Mouse (Mus musculus): ENCODE results near the gene Srsf7.
"Not testable (repeated sequence)": the region's sequence is repeated elsewhere in the genome, so short reads cannot be mapped to it uniquely, and the experiment has no call there.

The Srsf7 gene

GRCm38 (mm10) chr17:80206671-80207581 lies at the start of gene Srsf7, which contains the start of gene Ttc39d:
Srsf7 (minus strand) TSS chr17:80207307.
Ttc39d (plus strand) TSS chr17:80207460.
- peak; percentile 99 for DNase-seq (ENCODE audit: low spot score in 2 of 2)

DNA sequence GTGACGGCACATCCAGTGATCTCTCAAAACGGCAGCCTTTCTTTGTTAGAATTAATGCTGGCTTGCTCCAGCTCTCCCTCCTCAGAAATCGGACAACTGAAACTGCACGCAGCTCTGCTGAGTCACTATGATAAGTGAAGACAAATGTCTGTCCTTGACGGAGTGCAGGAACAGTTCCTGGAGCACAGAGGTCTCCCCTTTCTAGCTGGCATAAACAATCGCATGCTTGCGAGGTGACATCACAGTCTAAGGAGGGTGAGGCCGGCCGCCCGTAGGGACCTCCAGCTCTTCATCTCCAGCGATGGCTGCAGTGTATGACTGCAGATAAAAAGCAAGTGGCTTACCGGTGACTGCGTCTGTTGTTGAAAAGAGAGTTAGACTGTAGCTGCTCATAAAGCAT lies 48.1 kb upstream of the Srsf7 start:
- DNase-seq (ENCODE audit: low spot score in 2 of 2): no peak

- DNase-seq (ENCODE audit: low spot score in 2 of 2): no peak
These were observed 47.3 kb upstream of the Srsf7 start for GRCm38 (mm10) chr17:80254421-80254820.

DNA sequence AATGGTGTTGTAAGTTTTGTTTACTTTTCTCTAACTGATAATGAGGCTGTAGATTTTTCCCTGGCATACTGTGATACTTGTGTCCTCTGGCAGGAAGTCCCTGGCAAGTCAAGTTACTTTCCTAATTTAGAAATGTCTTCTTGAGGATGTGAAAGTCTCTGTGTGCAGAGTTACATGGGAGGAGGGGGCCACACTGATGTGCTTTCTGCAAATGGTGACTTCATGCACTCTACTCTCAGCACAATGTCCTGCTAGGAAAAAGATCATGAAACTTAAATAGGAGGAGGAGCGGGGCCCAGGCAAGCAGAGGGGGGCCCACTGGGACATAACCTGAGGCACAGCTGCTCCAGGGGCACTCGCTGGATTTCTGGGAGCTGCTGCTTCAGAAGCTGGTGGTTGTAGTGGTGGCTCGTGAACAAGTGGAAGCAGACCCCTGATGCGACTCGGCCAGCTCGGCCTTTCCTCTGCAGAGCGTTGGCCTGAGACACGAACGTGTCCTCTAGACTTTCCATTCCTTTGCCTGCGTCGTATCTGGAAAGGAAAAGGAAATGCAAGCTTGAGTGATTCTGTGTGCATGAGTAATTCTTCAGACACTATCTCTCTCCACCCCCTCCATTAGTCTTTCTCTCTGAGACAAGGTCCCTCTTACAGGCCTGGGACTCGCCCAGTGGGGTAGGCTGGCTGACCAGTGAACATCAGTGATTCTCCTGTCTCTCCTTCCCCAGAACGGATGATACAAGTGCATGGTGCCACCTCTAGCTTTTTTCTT lies 45.8 kb upstream of the Srsf7 start:
- DNase-seq (ENCODE audit: low spot score in 2 of 2): no peak

GRCm38 (mm10) chr17:80243116-80243515 lies 36.0 kb upstream of the Srsf7 start:
- no peak for DNase-seq (ENCODE audit: low spot score in 2 of 2)

- DNase-seq (ENCODE audit: low spot score in 2 of 2): no peak
These were observed 34.5 kb upstream of the Srsf7 start for GRCm38 (mm10) chr17:80241594-80241993.

- no peak for DNase-seq (ENCODE audit: low spot score in 2 of 2)
These were observed 30.4 kb upstream of the Srsf7 start for GRCm38 (mm10) chr17:80237475-80237874.

GRCm38 (mm10) chr17:80236805-80237204 lies 29.7 kb upstream of the Srsf7 start:
- no peak for DNase-seq (ENCODE audit: low spot score in 2 of 2)

DNA sequence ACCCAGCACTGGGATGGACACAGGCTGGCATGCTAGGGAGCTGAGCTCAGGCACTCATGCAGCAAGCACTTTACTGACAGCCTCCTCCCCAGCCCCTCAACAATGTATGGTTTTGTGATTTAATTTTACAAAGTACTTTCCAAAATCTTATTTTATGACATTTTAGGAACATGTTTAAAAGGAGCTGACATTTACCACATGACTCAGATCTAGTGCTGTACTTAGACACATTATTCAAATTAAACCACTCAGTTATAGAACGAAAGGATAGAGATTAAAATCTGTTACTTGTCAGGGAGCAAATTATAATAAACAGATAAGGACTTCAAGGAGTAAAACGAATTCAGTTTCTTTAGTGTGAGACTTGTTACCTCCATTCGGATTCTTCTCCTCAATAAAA lies 28.4 kb upstream of the Srsf7 start:
- DNase-seq (ENCODE audit: low spot score in 2 of 2): no peak

DNA sequence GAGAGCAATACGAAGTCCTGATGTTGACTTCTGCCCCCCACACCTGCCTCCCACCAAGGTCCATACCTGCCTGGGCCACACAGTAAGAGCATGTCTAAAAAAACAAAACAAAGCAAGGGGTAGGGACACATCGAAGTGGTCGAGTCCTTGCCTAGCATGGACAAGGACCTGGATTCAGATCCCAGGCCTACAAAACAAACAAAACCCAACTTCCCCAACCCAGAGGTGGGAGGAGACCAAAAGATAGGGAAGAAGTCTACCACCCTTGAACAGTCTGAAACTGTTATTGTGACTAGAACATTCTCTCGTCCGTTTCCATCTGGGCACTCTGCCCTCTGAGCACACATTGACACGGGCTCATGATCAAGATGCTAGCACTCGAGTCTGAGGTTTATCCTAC lies 27.3 kb upstream of the Srsf7 start:
- no peak for DNase-seq (ENCODE audit: low spot score in 2 of 2)

DNA sequence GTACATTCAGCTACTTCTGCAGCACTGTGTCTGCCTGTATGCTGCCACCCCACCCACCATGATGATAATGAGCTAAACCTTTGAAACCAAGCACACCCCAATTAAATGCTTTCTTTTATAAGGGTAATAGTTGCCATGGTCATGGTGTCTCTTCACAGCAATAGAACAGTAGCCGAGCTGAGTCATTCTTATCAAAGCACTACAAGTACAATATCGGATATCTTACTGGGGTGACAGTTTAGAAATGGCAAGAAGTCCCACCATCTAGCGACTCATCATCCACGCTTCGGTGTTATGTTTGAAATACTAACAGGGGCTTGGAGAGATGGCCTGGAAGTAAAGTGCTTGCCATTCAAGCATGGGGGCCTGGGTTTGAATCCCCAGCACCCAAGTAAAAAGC lies 26.7 kb upstream of the Srsf7 start:
- DNase-seq (ENCODE audit: low spot score in 2 of 2): no peak

GRCm38 (mm10) chr17:80229396-80229795 lies 22.3 kb upstream of the Srsf7 start:
- DNase-seq (ENCODE audit: low spot score in 2 of 2): peak in 1 of 2 experiments; percentile 12

DNA sequence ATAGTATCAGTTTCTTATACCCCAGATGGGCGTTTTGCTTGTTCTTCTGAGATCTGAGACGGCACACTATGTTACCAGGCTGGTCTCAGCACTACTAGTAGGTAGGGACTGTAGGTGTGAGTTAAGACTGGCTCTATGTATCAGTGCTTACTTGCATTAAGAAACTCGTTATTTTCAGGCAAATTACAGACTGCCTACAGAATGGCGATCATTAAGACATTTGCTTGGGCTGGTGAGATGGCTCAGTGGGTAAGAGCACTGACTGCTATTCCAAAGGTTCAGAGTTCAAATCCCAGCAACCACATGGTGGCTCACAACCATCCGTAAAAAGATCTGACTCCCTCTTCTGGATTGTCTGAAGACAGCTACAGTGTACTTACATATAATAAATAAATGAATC lies 18.0 kb upstream of the Srsf7 start:
- not testable (repeated sequence) for DNase-seq (ENCODE audit: low spot score in 2 of 2)

GRCm38 (mm10) chr17:80224326-80225116 lies 17.4 kb upstream of the Srsf7 start, which contains the start of gene Gemin6:
Gemin6 (plus strand) TSS chr17:80224441.
- peak; percentile 65 to 76 for DNase-seq (ENCODE audit: low spot score in 2 of 2)

- DNase-seq (ENCODE audit: low spot score in 2 of 2): no peak
These were observed 16.7 kb upstream of the Srsf7 start for GRCm38 (mm10) chr17:80223829-80224228.

DNA sequence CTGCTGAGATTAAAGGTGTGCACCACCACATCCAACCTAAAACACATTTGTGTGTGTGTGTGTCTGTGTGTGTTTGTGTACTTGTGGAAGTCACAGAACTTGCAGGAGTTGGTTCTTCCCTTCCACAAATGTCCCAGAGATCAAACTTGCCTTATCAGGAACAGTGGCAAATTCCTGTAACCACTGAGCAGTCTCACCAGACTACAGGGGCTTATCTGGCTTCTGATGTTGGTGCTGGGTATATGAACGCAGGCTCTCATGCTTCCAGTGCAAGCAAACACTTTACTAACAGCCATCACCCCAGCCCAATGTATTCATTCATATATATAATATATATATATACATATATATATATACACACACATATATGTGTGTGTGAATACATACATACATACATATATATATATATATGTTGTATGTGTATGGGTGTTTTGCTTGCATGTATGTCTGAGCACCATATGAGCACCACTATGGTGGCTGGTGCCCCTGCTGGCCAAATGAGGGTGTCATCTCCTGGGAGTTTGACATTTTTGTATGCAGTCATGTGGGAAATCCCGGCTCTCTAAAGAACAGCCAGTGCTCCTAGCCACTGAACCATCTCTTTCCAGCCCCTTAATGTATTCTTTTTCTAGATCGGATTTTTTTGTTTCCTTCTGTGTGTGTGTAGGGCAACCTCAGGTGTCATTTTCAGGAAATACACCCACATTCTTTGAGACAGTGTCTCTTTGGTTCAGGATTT lies 15.0 kb upstream of the Srsf7 start:
- no peak for DNase-seq (ENCODE audit: low spot score in 2 of 2)

- DNase-seq (ENCODE audit: low spot score in 2 of 2): no peak
These were observed 14.1 kb upstream of the Srsf7 start for GRCm38 (mm10) chr17:80221202-80221601.

DNA sequence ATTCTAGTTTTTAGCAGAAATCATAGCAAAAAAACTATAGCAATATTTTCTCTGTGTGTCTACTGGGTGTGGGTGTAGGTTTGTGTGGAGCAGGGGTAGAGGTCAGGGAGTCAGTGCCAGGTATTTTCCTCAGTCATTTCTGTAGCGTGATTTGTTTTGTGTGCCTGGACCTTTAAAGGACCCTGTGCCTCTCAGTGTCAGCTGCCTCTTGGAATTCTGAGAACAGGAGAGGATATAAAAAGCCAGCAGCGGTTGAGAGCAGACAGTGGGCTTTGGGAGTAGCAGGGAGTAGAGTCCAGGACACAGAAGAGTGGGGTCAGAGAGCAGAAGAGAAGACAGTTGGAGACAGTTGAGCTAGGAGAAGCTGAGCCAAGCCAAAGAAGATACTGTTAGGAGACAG lies 13.0 kb upstream of the Srsf7 start:
- no peak for DNase-seq (ENCODE audit: low spot score in 2 of 2)

- not testable (repeated sequence) for DNase-seq (ENCODE audit: low spot score in 2 of 2)
These were observed 6.9 kb upstream of the Srsf7 start for GRCm38 (mm10) chr17:80213998-80214397.

GRCm38 (mm10) chr17:80206301-80206670 lies 821 bp downstream of the Srsf7 start:
- peak in 1 of 2 experiments; percentile 59 for DNase-seq (ENCODE audit: low spot score in 2 of 2)

GRCm38 (mm10) chr17:80205657-80206056 lies 1.4 kb downstream of the Srsf7 start:
- no peak for DNase-seq (ENCODE audit: low spot score in 2 of 2)
